In the genomic region with DNA sequence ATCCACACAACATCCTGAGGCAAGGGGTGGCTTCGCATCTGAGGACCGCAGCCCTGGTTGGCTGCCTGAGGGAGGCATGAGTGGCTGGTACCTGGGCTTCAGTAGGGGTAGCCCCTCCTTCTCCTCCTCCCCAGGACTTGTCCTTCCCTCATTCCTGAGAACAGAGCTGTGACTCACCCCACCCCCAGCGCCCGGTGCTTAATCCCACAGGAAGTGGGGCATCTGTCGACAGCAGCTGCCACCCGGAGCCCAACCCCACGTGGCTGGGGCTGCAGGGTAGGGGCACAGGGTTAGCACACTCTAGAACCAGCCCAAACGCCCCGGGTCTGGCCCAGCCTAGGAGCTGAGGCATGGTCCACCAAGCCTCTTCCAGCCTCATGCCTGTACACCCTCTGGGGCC, we compare ENCODE assay signal across 12 mouse cellular contexts. TPM values are rescaled to one million over a fixed set of nuclear protein-coding genes. Genes with fewer than 3 reads are reported as not detected.
DNase-seq lines count a peak whose midpoint lies in the region; ATAC-seq and TF ChIP-seq lines count a peak whose summit lies in the region.
"Had no signal": no experiment of that assay in that cellular context is flagged by ENCODE, and none has a peak within 500 bp of the region (broad histone marks: within the 10 kb centered on the region; RNA-seq: fewer than 3 reads in every experiment).

No protein-coding gene starts in this region.

- H3K27me3 ChIP-seq in heart, embryonic 12.5 days (replicated peaks): 0 out of 2 replicates have a peak, but pooled peaks cover 22% of the 10 kb centered on the region
- peaks cover 15% of the 10 kb centered on the region for H3K27me3 ChIP-seq in midbrain, embryonic 12.5 days
- H3K27me3 ChIP-seq in midbrain, embryonic 14.5 days (ENCODE audit: control insufficient read depth, insufficient read depth, low read length): no peaks in the 10 kb centered on the region
- H3K27me3 ChIP-seq in C2C12 (ENCODE audit: control insufficient read depth, insufficient read depth, insufficient read length): no peaks in the 10 kb centered on the region
- no peaks in the 10 kb centered on the region for H3K27me3 ChIP-seq in limb, embryonic 10.5 days (ENCODE audit: low read depth, poor library complexity, severe bottlenecking)
- no peaks in the 10 kb centered on the region for H3K27me3 ChIP-seq in forebrain, embryonic 16.5 days (replicated peaks; ENCODE audit: control insufficient read depth, insufficient read depth, low read length)
- H3K27me3 ChIP-seq: CH12.LX; lung, embryonic 15.5 days had no signal

- no peaks in the 10 kb centered on the region for H3K36me3 ChIP-seq in heart, embryonic 12.5 days
- no peaks in the 10 kb centered on the region for H3K36me3 ChIP-seq in midbrain, embryonic 12.5 days
- no peaks in the 10 kb centered on the region for H3K36me3 ChIP-seq in midbrain, embryonic 14.5 days (ENCODE audit: control insufficient read depth, insufficient read depth, low read length)
- H3K36me3 ChIP-seq in C2C12 (ENCODE audit: control insufficient read depth, insufficient read depth): no peaks in the 10 kb centered on the region
- H3K36me3 ChIP-seq in limb, embryonic 10.5 days: no peaks in the 10 kb centered on the region
- no peaks in the 10 kb centered on the region for H3K36me3 ChIP-seq in forebrain, embryonic 16.5 days (ENCODE audit: control insufficient read depth, insufficient read depth)
- H3K36me3 ChIP-seq: heart, embryonic 15.5 days; lung, embryonic 15.5 days had no signal

- no peak for ATAC-seq in heart, embryonic 12.5 days (ENCODE audit: insufficient number of reproducible peaks, low FRiP score)
- no peak for ATAC-seq in midbrain, embryonic 12.5 days (ENCODE audit: low FRiP score, low read depth)
- ATAC-seq in midbrain, embryonic 14.5 days (ENCODE audit: low FRiP score, low TSS enrichment): no peak
- ATAC-seq in forebrain, embryonic 16.5 days: no peak

- 31% methylated on average over 9 of the region's 9 CpGs for WGBS in heart, embryonic 12.5 days
- WGBS in midbrain, embryonic 12.5 days: 51% methylated on average over 9 of the region's 9 CpGs
- WGBS in midbrain, embryonic 14.5 days: 44% methylated on average over 9 of the region's 9 CpGs
- WGBS in limb, embryonic 10.5 days: 34% methylated on average over 9 of the region's 9 CpGs
- WGBS in forebrain, embryonic 16.5 days: 61% methylated on average over 9 of the region's 9 CpGs

- intact Hi-C loops in heart, postnatal 10 days (cut with DNase I): no loop called here

- peak overlapping the region; percentile 18 for H3ac ChIP-seq in C2C12 (ENCODE audit: control insufficient read depth, insufficient read length, low read depth)

- peaks cover 39% of the 10 kb centered on the region for H3K4me1 ChIP-seq in heart, embryonic 12.5 days (replicated peaks)
- H3K4me1 ChIP-seq in midbrain, embryonic 12.5 days: peaks cover 36% of the 10 kb centered on the region
- H3K4me1 ChIP-seq in midbrain, embryonic 14.5 days (ENCODE audit: control insufficient read depth, insufficient read depth, low read length): peaks cover 9% of the 10 kb centered on the region
- peaks cover 63% of the 10 kb centered on the region for H3K4me1 ChIP-seq in limb, embryonic 10.5 days
- H3K4me1 ChIP-seq in forebrain, embryonic 16.5 days (replicated peaks; ENCODE audit: control insufficient read depth, insufficient read depth, low read length): peaks cover 15% of the 10 kb centered on the region

- H3K9ac ChIP-seq in heart, embryonic 12.5 days: peak overlapping the region; percentile 13; the same call in 1 of the 2 replicates
- H3K9ac ChIP-seq in midbrain, embryonic 12.5 days (replicated peaks): peak overlapping the region; percentile 8; the same call in 1 of the 2 replicates
- no peak overlapping the region for H3K9ac ChIP-seq in midbrain, embryonic 14.5 days (replicated peaks; ENCODE audit: low read length)
- no peak overlapping the region for H3K9ac ChIP-seq in forebrain, embryonic 16.5 days (replicated peaks; ENCODE audit: low read depth, low read length)
- H3K9ac ChIP-seq: heart, embryonic 15.5 days; lung, embryonic 15.5 days had no signal

- no peak overlapping the region for H3K4me2 ChIP-seq in heart, embryonic 12.5 days
- no peak overlapping the region for H3K4me2 ChIP-seq in midbrain, embryonic 12.5 days (replicated peaks)
- H3K4me2 ChIP-seq in midbrain, embryonic 14.5 days (ENCODE audit: low read length): no peak overlapping the region
- no peak overlapping the region for H3K4me2 ChIP-seq in forebrain, embryonic 16.5 days (ENCODE audit: low read length)
- H3K4me2 ChIP-seq: heart, embryonic 15.5 days; lung, embryonic 15.5 days had no signal

- no peak overlapping the region for H3K27ac ChIP-seq in heart, embryonic 12.5 days (ENCODE audit: poor library complexity, severe bottlenecking)
- no peak overlapping the region for H3K27ac ChIP-seq in midbrain, embryonic 12.5 days (replicated peaks)
- H3K27ac ChIP-seq in midbrain, embryonic 14.5 days (replicated peaks; ENCODE audit: low read depth, low read length): no peak overlapping the region
- peak overlapping the region; percentile 47 for H3K27ac ChIP-seq in limb, embryonic 10.5 days
- H3K27ac ChIP-seq in forebrain, embryonic 16.5 days (ENCODE audit: low read length): no peak overlapping the region
- H3K27ac ChIP-seq: heart, embryonic 15.5 days; lung, embryonic 15.5 days had no signal

- TF ChIP-seq CTCF in C2C12 (IDR thresholded peaks at IDR 0.05; ENCODE audit: control insufficient read depth, insufficient read depth, insufficient read length): no peak

- H3K9me3 ChIP-seq in heart, embryonic 12.5 days (replicated peaks): no peaks in the 10 kb centered on the region
- H3K9me3 ChIP-seq in midbrain, embryonic 12.5 days: no peaks in the 10 kb centered on the region
- H3K9me3 ChIP-seq in midbrain, embryonic 14.5 days (ENCODE audit: control insufficient read depth, low read length): no peaks in the 10 kb centered on the region
- no peaks in the 10 kb centered on the region for H3K9me3 ChIP-seq in limb, embryonic 10.5 days (replicated peaks)
- no peaks in the 10 kb centered on the region for H3K9me3 ChIP-seq in forebrain, embryonic 16.5 days (ENCODE audit: control insufficient read depth, low read length)
- H3K9me3 ChIP-seq: heart, embryonic 15.5 days; lung, embryonic 15.5 days had no signal

- H3K79me2 ChIP-seq in C2C12 (ENCODE audit: control insufficient read depth, insufficient read depth): peaks cover 8% of the 10 kb centered on the region

- no peaks in the 10 kb centered on the region for H3K79me3 ChIP-seq in C2C12 (ENCODE audit: low read depth)

- no peak overlapping the region for H3K4me3 ChIP-seq in heart, embryonic 12.5 days
- no peak overlapping the region for H3K4me3 ChIP-seq in midbrain, embryonic 12.5 days
- H3K4me3 ChIP-seq in midbrain, embryonic 14.5 days (replicated peaks; ENCODE audit: low read depth, low read length): no peak overlapping the region
- no peak overlapping the region for H3K4me3 ChIP-seq in C2C12 (ENCODE audit: insufficient read depth, poor library complexity, severe bottlenecking)
- H3K4me3 ChIP-seq in limb, embryonic 10.5 days: peak overlapping the region; percentile 9; the same call in 1 of the 2 replicates
- H3K4me3 ChIP-seq in forebrain, embryonic 16.5 days (replicated peaks; ENCODE audit: low read length): no peak overlapping the region
- H3K4me3 ChIP-seq: heart, embryonic 15.5 days; lung, embryonic 15.5 days had no signal

- DNase-seq in heart, postnatal 10 days: no peak
- DNase-seq in midbrain, embryonic 14.5 days: no peak
- DNase-seq in limb, embryonic 10.5 days (ENCODE audit: low spot score): no peak
- no peak for DNase-seq in spleen, postnatal 4 days (ENCODE audit: low spot score in 2 of 2)
- DNase-seq: embryo, embryonic 11 days had no signal

TF ChIP-seq in C2C12, 6 proteins besides CTCF, POLR2A, EP300 and RAD21:
- TF ChIP-seq FOSL1 (IDR thresholded peaks at IDR 0.05; ENCODE audit: insufficient read depth, low read length, poor library complexity, severe bottlenecking): no peak
- no peak for TF ChIP-seq MYOG (IDR thresholded peaks at IDR 0.05; ENCODE audit: control insufficient read depth, extremely low read depth, insufficient read length)
- TF ChIP-seq USF1 (IDR thresholded peaks at IDR 0.05; ENCODE audit: low read depth): peak; percentile 64
- TF ChIP-seq MYOD1 (IDR thresholded peaks at IDR 0.05; ENCODE audit: control insufficient read depth, insufficient read length, low read depth): peak; percentile 93
- no peak for TF ChIP-seq CEBPB (IDR thresholded peaks at IDR 0.05; ENCODE audit: low read depth)
- peak; percentile 96 for TF ChIP-seq MAX (IDR thresholded peaks at IDR 0.05)

RNA-seq across cellular contexts. Expression of a gene that starts 4.0 kb away (rescaled TPM):
- 38.3 and 41.7 TPM in 2 replicates for polyA plus RNA-seq in heart, embryonic 12.5 days (2016; fragmentation: Nextera tagmentation; extraction: Ambion mirVana)
- 10 to 100 TPM; 11.7 to 11.8 TPM for total RNA-seq in heart, postnatal 10 days (2021)
- polyA plus RNA-seq in midbrain, embryonic 12.5 days (2016; fragmentation: Nextera tagmentation; extraction: Ambion mirVana): 52.9 and 56.6 TPM in 2 replicates
- 53.2 and 59.4 TPM in 2 replicates for polyA plus RNA-seq in midbrain, embryonic 14.5 days (2014; fragmentation: Nextera tagmentation; extraction: Ambion mirVana)
- 77.7 TPM for polyA plus RNA-seq in C2C12 (2012; fragmentation: generic; extraction: Trizol)
- 76.7 and 79.7 TPM in 2 replicates for polyA plus RNA-seq in limb, embryonic 10.5 days (2016; fragmentation: Nextera tagmentation; extraction: Ambion mirVana)
- 53.4 and 57.0 TPM in 2 replicates for polyA plus RNA-seq in forebrain, embryonic 16.5 days (2015; fragmentation: Nextera tagmentation; extraction: Ambion mirVana)

RNA-seq across cellular contexts. Expression of a gene that starts 8.3 kb away (rescaled TPM):
- 2.6 TPM in 2 replicates for polyA plus RNA-seq in heart, embryonic 12.5 days (2016; fragmentation: Nextera tagmentation; extraction: Ambion mirVana)
- total RNA-seq in heart, postnatal 10 days (2021): 10 to 100 TPM; 36.1 to 38.5 TPM
- polyA plus RNA-seq in midbrain, embryonic 12.5 days (2016; fragmentation: Nextera tagmentation; extraction: Ambion mirVana): 5.8 and 7.5 TPM in 2 replicates
- polyA plus RNA-seq in midbrain, embryonic 14.5 days (2014; fragmentation: Nextera tagmentation; extraction: Ambion mirVana): 15.1 and 18.5 TPM in 2 replicates
- polyA plus RNA-seq in C2C12 (2012; fragmentation: generic; extraction: Trizol): 85.1 TPM
- polyA plus RNA-seq in limb, embryonic 10.5 days (2016; fragmentation: Nextera tagmentation; extraction: Ambion mirVana): 3.5 and 4.5 TPM in 2 replicates
- polyA plus RNA-seq in forebrain, embryonic 16.5 days (2015; fragmentation: Nextera tagmentation; extraction: Ambion mirVana): 7.9 and 10.7 TPM in 2 replicates

RNA-seq across cellular contexts. Expression of a gene that starts 38.4 kb away (rescaled TPM):
- polyA plus RNA-seq in heart, embryonic 12.5 days (2016; fragmentation: Nextera tagmentation; extraction: Ambion mirVana): 22.4 and 23.0 TPM in 2 replicates
- 10 to 100 TPM; 22.9 to 24.5 TPM for total RNA-seq in heart, postnatal 10 days (2021)
- 26.8 and 28.6 TPM in 2 replicates for polyA plus RNA-seq in midbrain, embryonic 12.5 days (2016; fragmentation: Nextera tagmentation; extraction: Ambion mirVana)
- 49.8 and 54.3 TPM in 2 replicates for polyA plus RNA-seq in midbrain, embryonic 14.5 days (2014; fragmentation: Nextera tagmentation; extraction: Ambion mirVana)
- polyA plus RNA-seq in C2C12 (2012; fragmentation: generic; extraction: Trizol): 17.2 TPM
- polyA plus RNA-seq in limb, embryonic 10.5 days (2016; fragmentation: Nextera tagmentation; extraction: Ambion mirVana): 25.6 and 27.9 TPM in 2 replicates
- 41.4 and 49.7 TPM in 2 replicates for polyA plus RNA-seq in forebrain, embryonic 16.5 days (2015; fragmentation: Nextera tagmentation; extraction: Ambion mirVana)

Comparison
In these comparisons a context has a peak if more than half of its experiments do, and no peak if none do; other contexts are left out.
1. H3K9ac ChIP-seq: peak in heart, embryonic 12.5 days (single experiment) and midbrain, embryonic 12.5 days (single experiment); none in midbrain, embryonic 14.5 days (single experiment) and forebrain, embryonic 16.5 days (single experiment).